Mouse (Mus musculus): ENCODE measurements around the gene Mras.

Gene Mras

GRCm38 (mm10) chr9:99437031-99437764 is at the start of gene Mras:
Gene Mras (minus strand): TSS chr9:99437381.
- DNase-seq (ENCODE audit: extremely low read depth, low read depth), result no peak

GRCm38 (mm10) chr9:99485144-99485543 is 48.0 kb upstream of the Mras start:
- peak; percentile 73 for DNase-seq (ENCODE audit: extremely low read depth, low read depth)

GRCm38 (mm10) chr9:99484632-99485031 is 47.5 kb upstream of the Mras start:
- no peak for DNase-seq (ENCODE audit: extremely low read depth, low read depth)

- DNase-seq (ENCODE audit: extremely low read depth, low read depth), result no peak
These were observed 46.0 kb upstream of the Mras start for GRCm38 (mm10) chr9:99483191-99483590.

- DNase-seq (ENCODE audit: extremely low read depth, low read depth), result no peak
These were observed 43.6 kb upstream of the Mras start for GRCm38 (mm10) chr9:99480764-99481163.

- no peak for DNase-seq (ENCODE audit: extremely low read depth, low read depth)
These were observed 42.1 kb upstream of the Mras start for GRCm38 (mm10) chr9:99479181-99479711.

- DNase-seq (ENCODE audit: extremely low read depth, low read depth), result no peak
These were observed 34.2 kb upstream of the Mras start for GRCm38 (mm10) chr9:99471334-99471733.

GRCm38 (mm10) chr9:99470347-99471092 is 33.3 kb upstream of the Mras start:
- peak; percentile 64 for DNase-seq (ENCODE audit: extremely low read depth, low read depth)

- peak; percentile 44 for DNase-seq (ENCODE audit: extremely low read depth, low read depth)
These were observed 32.6 kb upstream of the Mras start for GRCm38 (mm10) chr9:99469681-99470273.

GRCm38 (mm10) chr9:99468572-99468971 is 31.4 kb upstream of the Mras start:
- DNase-seq (ENCODE audit: extremely low read depth, low read depth), result no peak

GRCm38 (mm10) chr9:99464876-99465275 is 27.7 kb upstream of the Mras start:
- no peak for DNase-seq (ENCODE audit: extremely low read depth, low read depth)

- no peak for DNase-seq (ENCODE audit: extremely low read depth, low read depth)
These were observed 22.5 kb upstream of the Mras start for GRCm38 (mm10) chr9:99459730-99460129.

- peak; percentile 52 for DNase-seq (ENCODE audit: extremely low read depth, low read depth)
These were observed 21.5 kb upstream of the Mras start for GRCm38 (mm10) chr9:99458529-99459208.

GRCm38 (mm10) chr9:99454211-99454610 is 17.0 kb upstream of the Mras start:
- no peak for DNase-seq (ENCODE audit: extremely low read depth, low read depth)

GRCm38 (mm10) chr9:99451161-99451560 is 14.0 kb upstream of the Mras start, which contains the start of gene Nme9:
Gene Nme9 (plus strand): TSS chr9:99451475.
- no peak for DNase-seq (ENCODE audit: extremely low read depth, low read depth)

GRCm38 (mm10) chr9:99449886-99450647 is 12.9 kb upstream of the Mras start:
- peak; percentile 39 for DNase-seq (ENCODE audit: extremely low read depth, low read depth)

- no peak for DNase-seq (ENCODE audit: extremely low read depth, low read depth)
These were observed 10.1 kb upstream of the Mras start for GRCm38 (mm10) chr9:99447323-99447722.

- DNase-seq (ENCODE audit: extremely low read depth, low read depth), result no peak
These were observed 9.1 kb upstream of the Mras start for GRCm38 (mm10) chr9:99446259-99446658.

- no peak for DNase-seq (ENCODE audit: extremely low read depth, low read depth)
These were observed 7.5 kb upstream of the Mras start for GRCm38 (mm10) chr9:99444590-99445178.
